Mouse (Mus musculus) WW6 (cell line): ENCODE measurements around the gene Rrp36.
A peak's percentile ranks its signal among the peaks of the same experiment; 100 is the strongest.

ENCODE experiments used
- DNase-seq: peaks from one replicate; pipeline ENCODE4 v3.0.0-alpha.2; 2013; ENCODE audit warnings: low read depth, low spot score

Rrp36 gene

GRCm38 (mm10) chr17:46685913-46686312 is 11.8 kb upstream of the Rrp36 start:
- no peak for DNase-seq

- DNase-seq: peak; percentile 61
Observed at GRCm38 (mm10) chr17:46682654-46683389, 8.7 kb upstream of the Rrp36 start.

- DNase-seq: no peak
Observed at GRCm38 (mm10) chr17:46681466-46682118, 7.4 kb upstream of the Rrp36 start.

GRCm38 (mm10) chr17:46680760-46681373 is 6.7 kb upstream of the Rrp36 start, which contains the start of gene Klhdc3:
Gene Klhdc3 (minus strand): TSS chr17:46680914.
- peak; percentile 95 for DNase-seq

GRCm38 (mm10) chr17:46679843-46680759 is 5.9 kb upstream of the Rrp36 start:
- peak; percentile 31 for DNase-seq

- no peak for DNase-seq
Observed at GRCm38 (mm10) chr17:46678911-46679310, 4.8 kb upstream of the Rrp36 start.

GRCm38 (mm10) chr17:46678416-46678815 is 4.3 kb upstream of the Rrp36 start, which contains the start of gene Mea1:
Gene Mea1 (plus strand): TSS chr17:46678793.
- no peak for DNase-seq

- no peak for DNase-seq
Observed at GRCm38 (mm10) chr17:46674530-46675283, 555 bp upstream of the Rrp36 start.

- DNase-seq: no peak
Observed at GRCm38 (mm10) chr17:46669911-46670310, 4.2 kb downstream of the Rrp36 start.

GRCm38 (mm10) chr17:46667712-46668111 is 6.4 kb downstream of the Rrp36 start:
- DNase-seq: no peak

- no peak for DNase-seq
Observed at GRCm38 (mm10) chr17:46662730-46663129, 11.4 kb downstream of the Rrp36 start.

- DNase-seq: no peak
Observed at GRCm38 (mm10) chr17:46661981-46662380, 12.2 kb downstream of the Rrp36 start.

- DNase-seq: no peak
Observed at GRCm38 (mm10) chr17:46661351-46661750, 12.8 kb downstream of the Rrp36 start.

- no peak for DNase-seq
Observed at GRCm38 (mm10) chr17:46656054-46656453, 18.1 kb downstream of the Rrp36 start.

GRCm38 (mm10) chr17:46651755-46652547 is 22.2 kb downstream of the Rrp36 start:
- no peak for DNase-seq

GRCm38 (mm10) chr17:46651292-46651691 is 22.9 kb downstream of the Rrp36 start:
- DNase-seq: no peak

GRCm38 (mm10) chr17:46650232-46651031 is 23.7 kb downstream of the Rrp36 start, which contains the start of gene Cul7:
Gene Cul7 (plus strand): TSS chr17:46650337.
- peak; percentile 74 for DNase-seq

- DNase-seq: no peak
Observed at GRCm38 (mm10) chr17:46649811-46650210, 24.3 kb downstream of the Rrp36 start.

GRCm38 (mm10) chr17:46648436-46648835 is 25.7 kb downstream of the Rrp36 start:
- no peak for DNase-seq
